Mouse (Mus musculus) midbrain, embryonic 13.5 days (tissue): ENCODE data around the gene Gpr87. TPM values are rescaled to one million over a fixed set of nuclear protein-coding genes. Genes with fewer than 3 reads are reported as not detected.

Experiments
- ATAC-seq: fragments of 200-750 bp; cut with Nextera tagmentation; 2 replicates; pipeline ENCODE4 v1.8.0; 2017; ENCODE audit warnings: mild to moderate bottlenecking, moderate TSS enrichment, moderate library complexity
- H3K27ac ChIP-seq: fragments of 300-500 bp; sonication (generic); 2 replicates; pipeline ENCODE4 v1.5.1; 2015; ENCODE audit warnings: inconsistent platforms, mild to moderate bottlenecking, moderate library complexity
- H3K27me3 ChIP-seq: fragments of 300-500 bp; sonication (generic); 2 replicates; pipeline ENCODE4 v1.6.1; 2015; ENCODE audit warnings: mild to moderate bottlenecking, inconsistent platforms
- H3K36me3 ChIP-seq: fragments of 300-500 bp; sonication (generic); 2 replicates; pipeline ENCODE4 v1.6.1; 2015; ENCODE audit warnings: mild to moderate bottlenecking, inconsistent platforms
- H3K4me1 ChIP-seq: fragments of 300-500 bp; sonication (generic); replicated peaks from 2 replicates; pipeline ENCODE4 v1.6.1; 2015; ENCODE audit warnings: inconsistent platforms
- H3K4me2 ChIP-seq: fragments of 300-500 bp; sonication (generic); replicated peaks from 2 replicates; pipeline ENCODE4 v1.6.1; 2015; ENCODE audit warnings: moderate library complexity, mild to moderate bottlenecking, inconsistent platforms
- H3K4me3 ChIP-seq: fragments of 300-500 bp; sonication (generic); replicated peaks from 2 replicates; pipeline ENCODE4 v1.5.1; 2015; ENCODE audit warnings: mild to moderate bottlenecking, inconsistent platforms
- H3K9ac ChIP-seq: fragments of 300-500 bp; sonication (generic); replicated peaks from 2 replicates; pipeline ENCODE4 v1.6.1; 2015; ENCODE audit warnings: mild to moderate bottlenecking, inconsistent platforms
- H3K9me3 ChIP-seq: fragments of 300-500 bp; sonication (generic); 2 replicates; pipeline ENCODE4 v1.6.1; 2016; ENCODE audit warnings: mild to moderate bottlenecking, inconsistent platforms
- WGBS: fragments of 180-500 bp; shearing (Covaris S2); methylation state at CpG from one replicate; pipeline ENCODE4 v1.1.7; 2015; 5-methylcytosine and 5-hydroxymethylcytosine counted together
- polyA plus RNA-seq: library from polyadenylated mRNA; unstranded; fragments of >200 nt; fragmentation: Nextera tagmentation; extraction: Ambion mirVana; gene quantifications from 2 replicates; pipeline ENCODE4 v1.2.1, GENCODE M21; 2015

The Gpr87 gene
- polyA plus RNA-seq, 1 experiment from 2014 or later = 0.19 TPM

GRCm38 (mm10) chr3:59131081-59131480 is 63.8 kb downstream of the Gpr87 start:
- no peak for ATAC-seq
- Histone ChIP-seq H3K27me3 (no peaks in the 10 kb centered on the region), H3K9ac (no peak overlapping the region), H3K4me3 (no peak overlapping the region), H3K9me3 (no peaks in the 10 kb centered on the region), H3K4me2 (no peak overlapping the region), H3K4me1 (no peaks in the 10 kb centered on the region), H3K36me3 (no peaks in the 10 kb centered on the region), H3K27ac (no peak overlapping the region)
- WGBS = 92% methylated on average over 4 of the region's 4 CpGs

DNA sequence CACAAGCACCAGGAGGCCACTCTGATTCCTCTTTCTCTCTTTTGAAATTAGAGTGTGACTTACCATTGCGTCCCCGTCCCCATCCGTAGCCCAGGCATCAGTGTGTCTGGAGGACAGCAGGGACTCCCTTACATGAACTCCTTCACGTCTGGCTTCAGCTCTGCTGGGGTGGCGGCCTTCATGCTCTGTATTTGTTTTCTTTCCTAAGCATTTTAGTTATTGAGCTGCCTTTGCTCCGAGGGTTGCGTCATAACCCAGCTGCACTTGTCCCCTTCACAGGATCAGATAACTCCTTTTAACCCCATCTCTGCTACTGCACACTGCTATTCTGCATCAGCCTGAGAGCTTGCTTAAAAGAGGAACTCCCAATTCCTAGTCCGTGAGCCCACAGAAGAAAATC is 64.5 kb downstream of the Gpr87 start:
- Histone ChIP-seq H3K4me3 (no peak overlapping the region), H3K27ac (no peak overlapping the region), H3K4me2 (no peak overlapping the region), H3K36me3 (no peaks in the 10 kb centered on the region), H3K27me3 (no peaks in the 10 kb centered on the region), H3K9me3 (no peaks in the 10 kb centered on the region), H3K9ac (no peak overlapping the region), H3K4me1 (no peaks in the 10 kb centered on the region)
- ATAC-seq = no peak
- WGBS = 72% methylated on average over 8 of the region's 8 CpGs

- no peaks in the 10 kb centered on the region for H3K27me3 ChIP-seq
- H3K27ac ChIP-seq = no peak overlapping the region
- no peaks in the 10 kb centered on the region for H3K4me1 ChIP-seq
- H3K4me3 ChIP-seq = no peak overlapping the region
- H3K9ac ChIP-seq = no peak overlapping the region
- H3K4me2 ChIP-seq = no peak overlapping the region
- WGBS = 88% methylated on average over 3 of the region's 3 CpGs
- no peaks in the 10 kb centered on the region for H3K9me3 ChIP-seq
- ATAC-seq = no peak
- H3K36me3 ChIP-seq = no peaks in the 10 kb centered on the region
These were observed 65.4 kb downstream of the Gpr87 start for GRCm38 (mm10) chr3:59129547-59129946.

Other genes with a start within 250 kb of the Gpr87 start
- gene Med12l, start 189.3 kb downstream of the Gpr87 start, polyA plus RNA-seq = 4.0 and 4.4 TPM in 2 replicates
- 0.82 and 1.2 TPM in 2 replicates for gene Gpr171, start 93.3 kb downstream of the Gpr87 start, polyA plus RNA-seq
- 1.9 and 2.4 TPM in 2 replicates for gene P2ry14, start 41.5 kb downstream of the Gpr87 start, polyA plus RNA-seq
- gene P2ry13, start 15.8 kb upstream of the Gpr87 start, polyA plus RNA-seq = 0.97 and 1.2 TPM in 2 replicates
- gene P2ry12, start 67.8 kb upstream of the Gpr87 start, polyA plus RNA-seq = 5.9 and 6.4 TPM in 2 replicates
- 2.1 and 2.5 TPM in 2 replicates for gene Igsf10, start 149.3 kb upstream of the Gpr87 start, polyA plus RNA-seq